Mouse (Mus musculus): ENCODE results near the gene Phf3. TPM values are rescaled to one million over a fixed set of nuclear protein-coding genes. Genes with fewer than 3 reads are reported as not detected.

Gene Phf3
- total RNA-seq (2014; rRNA removed) (68.3 and 101 TPM in 2 replicates), polyA plus RNA-seq (2015; fragmentation: Nextera tagmentation; extraction: Ambion mirVana) (23.2 and 28.5 TPM in 2 replicates)

GRCm38 (mm10) chr1:30873541-30874260, at the start of gene Phf3:
TSS of gene Phf3 (minus strand) at chr1:30873921.
- peak; percentile 36 for TF ChIP-seq CTCF (IDR thresholded peaks at IDR 0.05; ENCODE audit: low read depth)
- Histone ChIP-seq H3K4me2 (ENCODE audit: low read depth) (peak within 1 kb of the TSS; percentile 47), H3K4me1 (ENCODE audit: insufficient read depth) (peaks cover 17% of the 10 kb centered on the region), H3K27ac (ENCODE audit: low read depth, low read length) (peak within 1 kb of the TSS; percentile 98), H3K9me3 (ENCODE audit: low read length) (no peaks in the 10 kb centered on the region), H3K36me3 (ENCODE audit: insufficient read depth) (no peaks in the 10 kb centered on the region), H3K4me3 (ENCODE audit: low read depth, low read length) (peak within 1 kb of the TSS; percentile 95), H3K27me3 (ENCODE audit: insufficient read depth, low read length) (no peaks in the 10 kb centered on the region), H3K9ac (peak within 1 kb of the TSS; percentile 90)
- ATAC-seq (peak; percentile 95), DNase-seq (peak; percentile 97)
- WGBS, result 3% methylated on average over 69 of the region's 85 CpGs

GRCm38 (mm10) chr1:30922237-30922636, 48.5 kb upstream of the Phf3 start:
- 93% methylated on average over 3 of the region's 3 CpGs for WGBS
- no peak for TF ChIP-seq CTCF (IDR thresholded peaks at IDR 0.05; ENCODE audit: low read depth)
- Histone ChIP-seq H3K27me3 (ENCODE audit: insufficient read depth, low read length) (no peaks in the 10 kb centered on the region), H3K4me1 (ENCODE audit: insufficient read depth) (no peaks in the 10 kb centered on the region), H3K36me3 (ENCODE audit: insufficient read depth) (no peaks in the 10 kb centered on the region), H3K9me3 (ENCODE audit: low read length) (peaks cover 9% of the 10 kb centered on the region; the same call in 1 of the 2 replicates), H3K9ac (no peak overlapping the region), H3K4me3 (ENCODE audit: low read depth, low read length) (no peak overlapping the region), H3K4me2 (ENCODE audit: low read depth) (no peak overlapping the region), H3K27ac (ENCODE audit: low read depth, low read length) (no peak overlapping the region)
- ATAC-seq (no peak), DNase-seq (no peak)

GRCm38 (mm10) chr1:30921252-30921651, 47.5 kb upstream of the Phf3 start:
- no peak for TF ChIP-seq CTCF (IDR thresholded peaks at IDR 0.05; ENCODE audit: low read depth)
- Histone ChIP-seq H3K4me1 (ENCODE audit: insufficient read depth) (no peaks in the 10 kb centered on the region), H3K27ac (ENCODE audit: low read depth, low read length) (no peak overlapping the region), H3K36me3 (ENCODE audit: insufficient read depth) (no peaks in the 10 kb centered on the region), H3K27me3 (ENCODE audit: insufficient read depth, low read length) (no peaks in the 10 kb centered on the region), H3K4me3 (ENCODE audit: low read depth, low read length) (no peak overlapping the region), H3K9ac (no peak overlapping the region), H3K4me2 (ENCODE audit: low read depth) (no peak overlapping the region), H3K9me3 (ENCODE audit: low read length) (peaks cover 9% of the 10 kb centered on the region; the same call in 1 of the 2 replicates)
- no peak for ATAC-seq
- no peak for DNase-seq

GRCm38 (mm10) chr1:30920620-30921177, 47.0 kb upstream of the Phf3 start:
- DNase-seq (no peak), ATAC-seq (no peak)
- Histone ChIP-seq H3K36me3 (ENCODE audit: insufficient read depth) (no peaks in the 10 kb centered on the region), H3K4me3 (ENCODE audit: low read depth, low read length) (no peak overlapping the region), H3K27ac (ENCODE audit: low read depth, low read length) (no peak overlapping the region), H3K9me3 (ENCODE audit: low read length) (peaks cover 9% of the 10 kb centered on the region; the same call in 1 of the 2 replicates), H3K9ac (no peak overlapping the region), H3K27me3 (ENCODE audit: insufficient read depth, low read length) (no peaks in the 10 kb centered on the region), H3K4me1 (ENCODE audit: insufficient read depth) (no peaks in the 10 kb centered on the region), H3K4me2 (ENCODE audit: low read depth) (no peak overlapping the region)
- TF ChIP-seq CTCF (IDR thresholded peaks at IDR 0.05; ENCODE audit: low read depth), result peak; percentile 59
- WGBS, result 87% methylated on average over 1 of the region's 1 CpGs

- Histone ChIP-seq H3K27me3 (ENCODE audit: insufficient read depth, low read length) (no peaks in the 10 kb centered on the region), H3K4me3 (ENCODE audit: low read depth, low read length) (no peak overlapping the region), H3K4me2 (ENCODE audit: low read depth) (no peak overlapping the region), H3K36me3 (ENCODE audit: insufficient read depth) (no peaks in the 10 kb centered on the region), H3K9me3 (ENCODE audit: low read length) (no peaks in the 10 kb centered on the region), H3K27ac (ENCODE audit: low read depth, low read length) (no peak overlapping the region), H3K4me1 (ENCODE audit: insufficient read depth) (no peaks in the 10 kb centered on the region), H3K9ac (no peak overlapping the region)
- TF ChIP-seq CTCF (IDR thresholded peaks at IDR 0.05; ENCODE audit: low read depth), result no peak
- ATAC-seq (no peak), DNase-seq (no peak)
- 70% methylated on average over 3 of the region's 3 CpGs for WGBS
These were observed 36.5 kb upstream of the Phf3 start for GRCm38 (mm10) chr1:30910172-30910571.

GRCm38 (mm10) chr1:30908797-30909196, 35.1 kb upstream of the Phf3 start:
- H3K27me3 ChIP-seq (ENCODE audit: insufficient read depth, low read length), result no peaks in the 10 kb centered on the region
- H3K9me3 ChIP-seq (ENCODE audit: low read length), result no peaks in the 10 kb centered on the region
- no peaks in the 10 kb centered on the region for H3K36me3 ChIP-seq (ENCODE audit: insufficient read depth)
- no peaks in the 10 kb centered on the region for H3K4me1 ChIP-seq (ENCODE audit: insufficient read depth)
- TF ChIP-seq CTCF (IDR thresholded peaks at IDR 0.05; ENCODE audit: low read depth), result no peak
- DNase-seq (no peak), ATAC-seq (no peak)
- no peak overlapping the region for H3K4me2 ChIP-seq (ENCODE audit: low read depth)
- H3K4me3 ChIP-seq (ENCODE audit: low read depth, low read length), result no peak overlapping the region
- H3K27ac ChIP-seq (ENCODE audit: low read depth, low read length), result no peak overlapping the region
- 86% methylated on average over 4 of the region's 4 CpGs for WGBS
- no peak overlapping the region for H3K9ac ChIP-seq

GRCm38 (mm10) chr1:30903480-30904218, 29.9 kb upstream of the Phf3 start:
- Histone ChIP-seq H3K4me1 (ENCODE audit: insufficient read depth) (no peaks in the 10 kb centered on the region), H3K27me3 (ENCODE audit: insufficient read depth, low read length) (no peaks in the 10 kb centered on the region), H3K36me3 (ENCODE audit: insufficient read depth) (no peaks in the 10 kb centered on the region), H3K9ac (no peak overlapping the region), H3K4me3 (ENCODE audit: low read depth, low read length) (no peak overlapping the region), H3K4me2 (ENCODE audit: low read depth) (no peak overlapping the region), H3K9me3 (ENCODE audit: low read length) (no peaks in the 10 kb centered on the region), H3K27ac (ENCODE audit: low read depth, low read length) (no peak overlapping the region)
- 91% methylated on average over 3 of the region's 3 CpGs for WGBS
- no peak for TF ChIP-seq CTCF (IDR thresholded peaks at IDR 0.05; ENCODE audit: low read depth)
- ATAC-seq, result no peak
- DNase-seq, result no peak
